In genomic region chr10:95689058-95689457, GRCm38 (mm10) we compare ENCODE assay signal across 31 mouse cellular contexts. TPM values are rescaled to one million over a fixed set of nuclear protein-coding genes. Genes with fewer than 3 reads are reported as not detected.
DNase-seq lines count a peak whose midpoint lies in the region; ATAC-seq lines count a peak whose summit lies in the region.
"Had no signal": no experiment of that assay in that cellular context is flagged by ENCODE, and none has a peak within 500 bp of the region (broad histone marks: within the 10 kb centered on the region; RNA-seq: fewer than 3 reads in every experiment).

No protein-coding gene starts in this region.

- no peaks in the 10 kb centered on the region for H3K36me3 ChIP-seq in megakaryocyte, embryonic 14.5 days (replicated peaks; ENCODE audit: low read length)
- H3K36me3 ChIP-seq: embryonic facial prominence, embryonic 13.5 days; embryonic facial prominence, embryonic 15.5 days; forebrain, embryonic 10.5 days; forebrain, embryonic 12.5 days; G1E had no signal

- peak overlapping the region; percentile 64 for H3K4me3 ChIP-seq in megakaryocyte, embryonic 14.5 days (replicated peaks)
- H3K4me3 ChIP-seq: embryonic facial prominence, embryonic 13.5 days; embryonic facial prominence, embryonic 15.5 days; erythroblast, embryonic 14.5 days; forebrain, embryonic 10.5 days; forebrain, embryonic 12.5 days had no signal

- ATAC-seq in megakaryocyte, adult 5-6 weeks (ENCODE audit: poor library complexity, severe bottlenecking), result no peak
- ATAC-seq in megakaryocyte-erythroid progenitor cell, adult 5-6 weeks (replicated peaks; ENCODE audit: low FRiP score, low TSS enrichment, poor library complexity, severe bottlenecking), result no peak
- ATAC-seq: CD4-positive, CD25-positive, alpha-beta regulatory T cell, adult 4 months; forebrain, embryonic 14.5 days; forebrain, embryonic 16.5 days; Patski had no signal

- peak; percentile 50 for DNase-seq in testis, postnatal 14 days (ENCODE audit: low spot score)
- DNase-seq in testis, postnatal 10 days (ENCODE audit: low spot score), result no peak
- DNase-seq in R1 (ENCODE audit: low read depth, low spot score), result peak; percentile 48
- no peak for DNase-seq in urinary bladder, postnatal 25 days (ENCODE audit: low spot score)
- DNase-seq: adrenal gland, adult 2 months; adrenal gland, postnatal 10 days; adrenal gland, postnatal 25 days; B cell, adult 2 months; cerebellum, adult 11 months; cerebellum, adult 18-20 months; cerebellum, adult 8-10 months; cerebellum, adult 9-11 months; cerebellum, postnatal 14 days; cerebellum, postnatal 36 days; embryo, embryonic 11 days had no signal

- peaks cover 47% of the 10 kb centered on the region for H3K4me1 ChIP-seq in megakaryocyte, embryonic 14.5 days

- H3K27me3 ChIP-seq in megakaryocyte, embryonic 14.5 days (replicated peaks), result peaks cover 5% of the 10 kb centered on the region
- H3K27me3 ChIP-seq: CH12.LX; embryonic facial prominence, embryonic 13.5 days; embryonic facial prominence, embryonic 15.5 days; forebrain, embryonic 12.5 days; Patski had no signal

- H3K9me3 ChIP-seq in megakaryocyte, embryonic 14.5 days, result no peaks in the 10 kb centered on the region
- H3K9me3 ChIP-seq: embryonic facial prominence, embryonic 13.5 days; embryonic facial prominence, embryonic 15.5 days; forebrain, embryonic 10.5 days; forebrain, embryonic 12.5 days; G1E had no signal

RNA-seq across cellular contexts. Expression of gene Anapc15-ps, which starts 15.8 kb away (rescaled TPM):
- polyA plus RNA-seq in megakaryocyte, embryonic 14.5 days (2012; ENCODE audit: insufficient read depth, low replicate concordance), result not detected in 2 replicates
- total RNA-seq in megakaryocyte, adult 5-6 weeks (2015), result 0.52 TPM in 1 of 2 replicates, not detected in the other
- not detected in 2 replicates for total RNA-seq in megakaryocyte, adult 5-6 weeks (2017)
- not detected in 2 replicates for total RNA-seq in megakaryocyte-erythroid progenitor cell, adult 5-6 weeks (2014; fragmentation: Nextera tagmentation)
- 0.56 and 1.1 TPM in 2 replicates for total RNA-seq in megakaryocyte-erythroid progenitor cell, adult 5-6 weeks (2017)
- total RNA-seq: adrenal gland, adult 2 months; adrenal gland, postnatal 10 days; adrenal gland, postnatal 25 days; adrenal gland, postnatal 4 days had no signal
- polyA plus RNA-seq: adrenal gland, adult 2 months; CD4-positive, CD25-positive, alpha-beta regulatory T cell, adult 4 months; embryonic facial prominence, embryonic 11.5 days; embryonic facial prominence, embryonic 13.5 days; embryonic facial prominence, embryonic 15.5 days; erythroblast, embryonic 14.5 days; forebrain, embryonic 10.5 days; forebrain, embryonic 12.5 days; forebrain, embryonic 14.5 days; forebrain, embryonic 16.5 days; G1E had no signal

Comparison
In these comparisons a context has a peak if more than half of its experiments do, and no peak if none do; other contexts are left out.
1. DNase-seq: peak in testis, postnatal 14 days (single experiment) and R1 (single experiment); none in testis, postnatal 10 days (single experiment) and urinary bladder, postnatal 25 days (single experiment).